Mouse (Mus musculus): Measurements from ENCODE around the gene Cbln4. TPM values are rescaled to one million over a fixed set of nuclear protein-coding genes. Genes with fewer than 3 reads are reported as not detected.

The Cbln4 gene
- 0.03 TPM in 1 of 2 replicates, not detected in the other for polyA plus RNA-seq (2012; rRNA removed)

GRCm38 (mm10) chr2:172043235-172043610 lies at the start of gene Cbln4:
Gene Cbln4, minus strand, starts transcription at chr2:172043466.
- WGBS, result 4% methylated on average over 23 of the region's 23 CpGs
- no peak within 1 kb of the TSS for H3K4me3 ChIP-seq (ENCODE audit: low read depth, low read length)

GRCm38 (mm10) chr2:172078596-172078995 lies 35.3 kb upstream of the Cbln4 start:
- H3K4me3 ChIP-seq (ENCODE audit: low read depth, low read length), result no peak overlapping the region
- 31% methylated on average over 3 of the region's 3 CpGs for WGBS
- H3K27ac ChIP-seq (ENCODE audit: insufficient read depth, low read depth, low read length), result no peak overlapping the region
- H3K36me3 ChIP-seq (ENCODE audit: control insufficient read depth, insufficient read depth, low read length), result no peaks in the 10 kb centered on the region
- TF ChIP-seq POLR2A (IDR thresholded peaks at IDR 0.05; ENCODE audit: low read depth, low read length) (no peak), CTCF (IDR thresholded peaks at IDR 0.05; ENCODE audit: extremely low read depth, insufficient read length, insufficient replicate concordance, low read depth, low read length) (no peak)
- no peaks in the 10 kb centered on the region for H3K4me1 ChIP-seq (ENCODE audit: control insufficient read depth, insufficient read depth, insufficient read length, low read length)
- no peaks in the 10 kb centered on the region for H3K27me3 ChIP-seq (ENCODE audit: control insufficient read depth, insufficient read depth, low read length)

More at GRCm38 (mm10) chr2:172043235-172043610, at the start of gene Cbln4:
- H3K36me3 ChIP-seq (ENCODE audit: control insufficient read depth, insufficient read depth, low read length), result no peaks in the 10 kb centered on the region
- no peaks in the 10 kb centered on the region for H3K4me1 ChIP-seq (ENCODE audit: control insufficient read depth, insufficient read depth, insufficient read length, low read length)
- TF ChIP-seq CTCF (IDR thresholded peaks at IDR 0.05; ENCODE audit: extremely low read depth, insufficient read length, insufficient replicate concordance, low read depth, low read length) (no peak), POLR2A (IDR thresholded peaks at IDR 0.05; ENCODE audit: low read depth, low read length) (no peak)
- no peak within 1 kb of the TSS for H3K27ac ChIP-seq (ENCODE audit: insufficient read depth, low read depth, low read length)
- H3K27me3 ChIP-seq (ENCODE audit: control insufficient read depth, insufficient read depth, low read length), result peaks cover 5% of the 10 kb centered on the region; the same call in 1 of the 2 replicates

DNA sequence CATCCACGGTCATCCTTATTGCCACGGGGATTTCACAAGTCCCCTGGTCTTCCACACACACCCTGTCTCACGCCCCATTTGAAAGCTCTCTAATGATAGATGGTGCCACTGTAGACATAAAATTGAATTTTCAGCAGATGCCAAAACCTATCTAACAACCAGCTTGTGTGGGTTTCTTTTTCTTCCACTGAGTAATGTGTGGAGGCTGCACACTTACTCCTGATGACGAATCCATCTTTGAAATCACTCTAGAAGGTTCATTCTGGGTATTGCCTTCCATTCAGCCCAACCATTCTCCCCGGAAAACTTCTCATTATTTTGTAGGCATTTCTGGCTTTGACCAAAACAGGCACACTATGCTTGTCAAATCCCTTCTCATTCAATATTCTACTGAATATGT lies 33.0 kb upstream of the Cbln4 start:
- no peak for TF ChIP-seq CTCF (IDR thresholded peaks at IDR 0.05; ENCODE audit: extremely low read depth, insufficient read length, insufficient replicate concordance, low read depth, low read length)
- TF ChIP-seq POLR2A (IDR thresholded peaks at IDR 0.05; ENCODE audit: low read depth, low read length), result no peak
- Histone ChIP-seq H3K27ac (ENCODE audit: insufficient read depth, low read depth, low read length) (no peak overlapping the region), H3K4me3 (ENCODE audit: low read depth, low read length) (no peak overlapping the region), H3K27me3 (ENCODE audit: control insufficient read depth, insufficient read depth, low read length) (no peaks in the 10 kb centered on the region), H3K4me1 (ENCODE audit: control insufficient read depth, insufficient read depth, insufficient read length, low read length) (no peaks in the 10 kb centered on the region), H3K36me3 (ENCODE audit: control insufficient read depth, insufficient read depth, low read length) (no peaks in the 10 kb centered on the region)
- 74% methylated on average over 5 of the region's 5 CpGs for whole genome bisulfite sequencing

DNA sequence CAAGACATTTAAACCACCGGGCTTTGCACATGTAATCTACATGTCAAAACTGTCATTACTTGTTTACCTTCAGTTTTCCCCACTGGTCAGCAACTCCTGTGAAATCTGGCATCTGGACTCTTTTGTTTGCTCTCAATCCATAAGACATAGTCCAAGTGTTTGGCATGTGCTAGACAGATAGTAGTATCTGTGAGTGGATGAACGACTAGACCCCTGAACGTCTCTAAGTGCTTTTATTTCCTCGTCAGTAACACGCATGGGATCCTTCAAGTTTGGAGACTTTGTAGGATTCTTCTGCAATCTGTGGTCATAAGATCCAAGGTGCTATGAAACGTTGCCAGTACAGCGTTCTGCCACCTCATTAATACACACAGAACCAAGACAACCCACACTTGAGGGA lies 19.6 kb upstream of the Cbln4 start:
- TF ChIP-seq POLR2A (IDR thresholded peaks at IDR 0.05; ENCODE audit: low read depth, low read length) (no peak), CTCF (IDR thresholded peaks at IDR 0.05; ENCODE audit: extremely low read depth, insufficient read length, insufficient replicate concordance, low read depth, low read length) (no peak)
- Histone ChIP-seq H3K36me3 (ENCODE audit: control insufficient read depth, insufficient read depth, low read length) (no peaks in the 10 kb centered on the region), H3K4me1 (ENCODE audit: control insufficient read depth, insufficient read depth, insufficient read length, low read length) (no peaks in the 10 kb centered on the region), H3K27me3 (ENCODE audit: control insufficient read depth, insufficient read depth, low read length) (no peaks in the 10 kb centered on the region), H3K4me3 (ENCODE audit: low read depth, low read length) (no peak overlapping the region), H3K27ac (ENCODE audit: insufficient read depth, low read depth, low read length) (no peak overlapping the region)
- WGBS, result 73% methylated on average over 7 of the region's 7 CpGs

- H3K27me3 ChIP-seq (ENCODE audit: control insufficient read depth, insufficient read depth, low read length), result no peaks in the 10 kb centered on the region
- H3K4me1 ChIP-seq (ENCODE audit: control insufficient read depth, insufficient read depth, insufficient read length, low read length), result no peaks in the 10 kb centered on the region
- H3K4me3 ChIP-seq (ENCODE audit: low read depth, low read length), result no peak overlapping the region
- TF ChIP-seq POLR2A (IDR thresholded peaks at IDR 0.05; ENCODE audit: low read depth, low read length), result no peak
- TF ChIP-seq CTCF (IDR thresholded peaks at IDR 0.05; ENCODE audit: extremely low read depth, insufficient read length, insufficient replicate concordance, low read depth, low read length), result no peak
- H3K36me3 ChIP-seq (ENCODE audit: control insufficient read depth, insufficient read depth, low read length), result no peaks in the 10 kb centered on the region
- no peak overlapping the region for H3K27ac ChIP-seq (ENCODE audit: insufficient read depth, low read depth, low read length)
- WGBS, result 60% methylated on average over 3 of the region's 3 CpGs
Observed at GRCm38 (mm10) chr2:172059747-172060146, 16.5 kb upstream of the Cbln4 start.

DNA sequence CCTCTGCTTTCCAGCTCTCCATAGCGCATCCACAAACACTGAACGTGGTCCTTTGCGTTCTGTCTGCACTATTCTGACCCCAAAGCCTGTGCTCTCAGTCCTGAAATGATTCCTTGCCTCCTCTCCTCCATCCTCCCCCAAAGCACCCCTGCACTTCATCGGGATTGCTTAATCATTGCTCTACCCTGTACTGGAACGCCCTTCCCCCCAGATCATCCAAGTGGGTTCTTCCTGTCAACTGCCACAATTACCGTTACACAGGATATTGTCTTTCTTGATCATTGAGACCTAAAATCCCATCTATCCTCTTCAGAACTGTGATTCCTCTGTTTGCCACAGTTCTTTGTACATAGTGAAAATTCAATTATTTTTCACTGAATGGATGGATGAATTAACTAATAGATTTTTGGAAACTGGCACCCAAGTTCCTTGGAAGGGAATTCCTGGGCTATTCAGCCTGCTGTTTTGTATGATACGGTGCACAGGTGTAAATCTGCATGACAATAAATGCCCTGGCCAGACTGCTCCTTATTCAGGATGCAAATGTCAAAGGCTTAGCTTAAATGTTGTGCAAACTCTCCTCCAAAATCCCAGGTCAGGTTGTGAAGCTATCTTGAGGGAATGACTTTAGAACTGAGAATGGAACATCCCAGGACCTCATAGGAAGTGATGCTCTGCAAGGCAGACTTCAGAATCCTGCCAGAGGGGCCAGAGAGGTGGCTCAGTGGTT lies 15.8 kb upstream of the Cbln4 start:
- no peaks in the 10 kb centered on the region for H3K36me3 ChIP-seq (ENCODE audit: control insufficient read depth, insufficient read depth, low read length)
- 75% methylated on average over 7 of the region's 7 CpGs for WGBS
- no peaks in the 10 kb centered on the region for H3K27me3 ChIP-seq (ENCODE audit: control insufficient read depth, insufficient read depth, low read length)
- no peak overlapping the region for H3K4me3 ChIP-seq (ENCODE audit: low read depth, low read length)
- TF ChIP-seq POLR2A (IDR thresholded peaks at IDR 0.05; ENCODE audit: low read depth, low read length), result no peak
- TF ChIP-seq CTCF (IDR thresholded peaks at IDR 0.05; ENCODE audit: extremely low read depth, insufficient read length, insufficient replicate concordance, low read depth, low read length), result no peak
- no peak overlapping the region for H3K27ac ChIP-seq (ENCODE audit: insufficient read depth, low read depth, low read length)
- H3K4me1 ChIP-seq (ENCODE audit: control insufficient read depth, insufficient read depth, insufficient read length, low read length), result no peaks in the 10 kb centered on the region

- Histone ChIP-seq H3K4me1 (ENCODE audit: control insufficient read depth, insufficient read depth, insufficient read length, low read length) (no peaks in the 10 kb centered on the region), H3K27ac (ENCODE audit: insufficient read depth, low read depth, low read length) (no peak overlapping the region), H3K4me3 (ENCODE audit: low read depth, low read length) (no peak overlapping the region), H3K36me3 (ENCODE audit: control insufficient read depth, insufficient read depth, low read length) (no peaks in the 10 kb centered on the region), H3K27me3 (ENCODE audit: control insufficient read depth, insufficient read depth, low read length) (peaks cover 5% of the 10 kb centered on the region; the same call in 1 of the 2 replicates)
- WGBS, result 46% methylated on average over 7 of the region's 7 CpGs
- TF ChIP-seq CTCF (IDR thresholded peaks at IDR 0.05; ENCODE audit: extremely low read depth, insufficient read length, insufficient replicate concordance, low read depth, low read length) (no peak), POLR2A (IDR thresholded peaks at IDR 0.05; ENCODE audit: low read depth, low read length) (no peak)
Observed at GRCm38 (mm10) chr2:172046002-172046401, 2.7 kb upstream of the Cbln4 start.

Measured in small intestine, adult 2 months (tissue).